5 mouse cellular contexts compared by ENCODE assay signal in the genomic region with DNA sequence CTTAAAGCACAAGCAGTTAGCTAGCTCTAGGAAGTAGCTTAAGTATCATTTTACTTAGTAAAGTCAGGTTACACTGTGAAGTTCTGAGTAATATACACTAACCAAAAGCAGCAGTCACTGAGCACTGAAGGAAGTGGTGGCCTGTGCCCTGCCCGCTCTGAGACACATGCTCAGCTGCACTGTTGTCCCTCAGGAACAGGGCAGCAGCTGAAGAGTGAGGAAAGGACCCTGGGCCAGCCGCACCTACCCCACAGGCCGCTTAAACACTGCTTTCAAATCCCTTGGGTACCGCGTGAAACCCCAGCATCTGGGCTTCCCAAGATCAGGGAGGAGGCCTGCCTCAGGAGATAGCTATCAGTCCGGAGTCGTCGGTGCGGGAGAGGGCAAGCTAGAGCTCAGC.
DNase-seq lines count a peak whose midpoint lies in the region; ATAC-seq lines count a peak whose summit lies in the region.
"Not testable (repeated sequence)": the region's sequence is repeated elsewhere in the genome, so short reads cannot be mapped to it uniquely, and the experiment has no call there.

No protein-coding gene starts in this region.

- not testable (repeated sequence) for H3K4me1 ChIP-seq in embryonic facial prominence, embryonic 12.5 days; hindbrain, embryonic 11.5 days (replicated peaks; ENCODE audit: control insufficient read depth, insufficient read depth, low read length); limb, embryonic 11.5 days (ENCODE audit: control insufficient read depth, insufficient read depth, low read length); midbrain, embryonic 12.5 days

- 54% methylated on average over 9 of the region's 9 CpGs for WGBS in embryonic facial prominence, embryonic 12.5 days
- WGBS in hindbrain, embryonic 11.5 days, result 82% methylated on average over 9 of the region's 9 CpGs
- 75% methylated on average over 9 of the region's 9 CpGs for WGBS in limb, embryonic 11.5 days
- WGBS in midbrain, embryonic 12.5 days, result 89% methylated on average over 9 of the region's 9 CpGs

- peak; percentile 19 for DNase-seq in ZHBTc4 (ENCODE audit: low read depth, low spot score)
- not testable (repeated sequence) for DNase-seq in hindbrain, embryonic 11.5 days (ENCODE audit: low spot score); limb, embryonic 11.5 days (ENCODE audit: low spot score)

- H3K9me3 ChIP-seq in embryonic facial prominence, embryonic 12.5 days; hindbrain, embryonic 11.5 days (ENCODE audit: control insufficient read depth, low read length); limb, embryonic 11.5 days (ENCODE audit: control insufficient read depth, low read length); midbrain, embryonic 12.5 days: not testable (repeated sequence)

- H3K4me3 ChIP-seq in embryonic facial prominence, embryonic 12.5 days; hindbrain, embryonic 11.5 days (ENCODE audit: low read depth, low read length); limb, embryonic 11.5 days (ENCODE audit: low read depth, low read length); midbrain, embryonic 12.5 days: not testable (repeated sequence)

- H3K27me3 ChIP-seq in embryonic facial prominence, embryonic 12.5 days; hindbrain, embryonic 11.5 days (ENCODE audit: control insufficient read depth, insufficient read depth, low read length); limb, embryonic 11.5 days (ENCODE audit: control insufficient read depth, insufficient read depth, low read length); midbrain, embryonic 12.5 days: not testable (repeated sequence)

- not testable (repeated sequence) for H3K36me3 ChIP-seq in embryonic facial prominence, embryonic 12.5 days; hindbrain, embryonic 11.5 days (ENCODE audit: control insufficient read depth, insufficient read depth, low read length); limb, embryonic 11.5 days (ENCODE audit: control insufficient read depth, insufficient read depth, low read length); midbrain, embryonic 12.5 days

- not testable (repeated sequence) for H3K27ac ChIP-seq in embryonic facial prominence, embryonic 12.5 days; hindbrain, embryonic 11.5 days (ENCODE audit: low read depth, low read length); limb, embryonic 11.5 days (replicated peaks; ENCODE audit: low read depth, low read length); midbrain, embryonic 12.5 days (replicated peaks)

- ATAC-seq in embryonic facial prominence, embryonic 12.5 days (ENCODE audit: insufficient number of reproducible peaks, insufficient read depth, low FRiP score, low TSS enrichment), result peak; percentile 56; the same call in 1 of the 2 replicates
- peak; percentile 56 for ATAC-seq in hindbrain, embryonic 11.5 days (ENCODE audit: low FRiP score)
- peak; percentile 44; the same call in 1 of the 2 replicates for ATAC-seq in limb, embryonic 11.5 days (ENCODE audit: insufficient number of reproducible peaks, low FRiP score, low TSS enrichment, low read depth)
- 0 out of 2 replicates have a peak, but pooled peaks have one; percentile 23 for ATAC-seq in midbrain, embryonic 12.5 days (ENCODE audit: low FRiP score, low read depth)

- not testable (repeated sequence) for H3K9ac ChIP-seq in embryonic facial prominence, embryonic 12.5 days; hindbrain, embryonic 11.5 days (ENCODE audit: low read depth, low read length); limb, embryonic 11.5 days (ENCODE audit: low read length); midbrain, embryonic 12.5 days (replicated peaks)

- not testable (repeated sequence) for H3K4me2 ChIP-seq in embryonic facial prominence, embryonic 12.5 days (replicated peaks); hindbrain, embryonic 11.5 days (replicated peaks; ENCODE audit: low read depth, low read length); limb, embryonic 11.5 days (ENCODE audit: low read depth, severe bottlenecking); midbrain, embryonic 12.5 days (replicated peaks)
